Mouse (Mus musculus) c-Kit-negative CD71-positive TER-119-positive erythroid progenitor cells, embryonic 14.5 days (primary cell): ENCODE data around the gene 1810049J17Rik.
"Not testable (repeated sequence)": the region's sequence is repeated elsewhere in the genome, so short reads cannot be mapped to it uniquely, and the experiment has no call there.

ENCODE experiments used
- DNase-seq: peaks from one replicate; pipeline ENCODE4 v3.0.0-alpha.2; 2013; ENCODE audit warnings: low read depth, low spot score

1810049J17Rik gene

GRCm38 (mm10) chr15:12321788-12322621 lies at the start of gene 1810049J17Rik:
1810049J17Rik (minus strand) TSS chr15:12321899.
- DNase-seq, result no peak

- DNase-seq, result no peak
Measured at GRCm38 (mm10) chr15:12371183-12371582, 49.5 kb upstream of the 1810049J17Rik start.

- DNase-seq, result no peak
Measured at GRCm38 (mm10) chr15:12370096-12370495, 48.4 kb upstream of the 1810049J17Rik start.

GRCm38 (mm10) chr15:12368850-12369249 lies 47.2 kb upstream of the 1810049J17Rik start:
- no peak for DNase-seq

- no peak for DNase-seq
Measured at GRCm38 (mm10) chr15:12368357-12368756, 46.7 kb upstream of the 1810049J17Rik start.

- no peak for DNase-seq
Measured at GRCm38 (mm10) chr15:12367306-12368080, 45.8 kb upstream of the 1810049J17Rik start.

- DNase-seq, result not testable (repeated sequence)
Measured at GRCm38 (mm10) chr15:12366580-12367305, 45.0 kb upstream of the 1810049J17Rik start.

GRCm38 (mm10) chr15:12366072-12366469 lies 44.4 kb upstream of the 1810049J17Rik start:
- no peak for DNase-seq

GRCm38 (mm10) chr15:12365416-12366071 lies 43.8 kb upstream of the 1810049J17Rik start:
- DNase-seq, result no peak

- DNase-seq, result no peak
Measured at GRCm38 (mm10) chr15:12364096-12364495, 42.4 kb upstream of the 1810049J17Rik start.

GRCm38 (mm10) chr15:12362701-12363040 lies 41.0 kb upstream of the 1810049J17Rik start:
- DNase-seq, result no peak

- DNase-seq, result no peak
Measured at GRCm38 (mm10) chr15:12362001-12362700, 40.5 kb upstream of the 1810049J17Rik start.

- DNase-seq, result no peak
Measured at GRCm38 (mm10) chr15:12360519-12361212, 39.0 kb upstream of the 1810049J17Rik start.

- no peak for DNase-seq
Measured at GRCm38 (mm10) chr15:12358384-12358783, 36.7 kb upstream of the 1810049J17Rik start.

- DNase-seq, result no peak
Measured at GRCm38 (mm10) chr15:12357459-12357858, 35.8 kb upstream of the 1810049J17Rik start.

- no peak for DNase-seq
Measured at GRCm38 (mm10) chr15:12355907-12356306, 34.2 kb upstream of the 1810049J17Rik start.

- DNase-seq, result no peak
Measured at GRCm38 (mm10) chr15:12355261-12355660, 33.6 kb upstream of the 1810049J17Rik start.

GRCm38 (mm10) chr15:12354281-12354810 lies 32.6 kb upstream of the 1810049J17Rik start:
- no peak for DNase-seq

- DNase-seq, result no peak
Measured at GRCm38 (mm10) chr15:12351470-12351869, 29.8 kb upstream of the 1810049J17Rik start.

GRCm38 (mm10) chr15:12349840-12350239 lies 28.1 kb upstream of the 1810049J17Rik start:
- no peak for DNase-seq
